Mouse (Mus musculus): ENCODE measurements around the gene Ube2f. TPM values are rescaled to one million over a fixed set of nuclear protein-coding genes. Genes with fewer than 3 reads are reported as not detected.

The Ube2f gene
- polyA plus RNA-seq, 1 experiment from 2014 or later, result 59.2 TPM

GRCm38 (mm10) chr1:91250415-91251147, 477 bp downstream of the Ube2f start:
- H3K9ac ChIP-seq (ENCODE audit: low read depth, low read length), result peak overlapping the region; percentile 89
- H3K36me3 ChIP-seq (ENCODE audit: control insufficient read depth, insufficient read depth, low read length), result no peaks in the 10 kb centered on the region
- H3K9me3 ChIP-seq (ENCODE audit: control insufficient read depth, low read length), result no peaks in the 10 kb centered on the region
- no peak for ATAC-seq
- H3K4me1 ChIP-seq (ENCODE audit: control insufficient read depth, insufficient read depth, low read depth, low read length), result peaks cover 21% of the 10 kb centered on the region
- H3K27ac ChIP-seq (ENCODE audit: low read depth, low read length), result peak overlapping the region; percentile 89
- H3K4me2 ChIP-seq (ENCODE audit: low read length), result peak overlapping the region; percentile 83
- no peaks in the 10 kb centered on the region for H3K27me3 ChIP-seq (replicated peaks; ENCODE audit: control insufficient read depth, insufficient read depth, low read length)
- peak overlapping the region; percentile 90 for H3K4me3 ChIP-seq (ENCODE audit: low read length)
- WGBS, result under 1% methylated on average over 64 of the region's 70 CpGs

DNA sequence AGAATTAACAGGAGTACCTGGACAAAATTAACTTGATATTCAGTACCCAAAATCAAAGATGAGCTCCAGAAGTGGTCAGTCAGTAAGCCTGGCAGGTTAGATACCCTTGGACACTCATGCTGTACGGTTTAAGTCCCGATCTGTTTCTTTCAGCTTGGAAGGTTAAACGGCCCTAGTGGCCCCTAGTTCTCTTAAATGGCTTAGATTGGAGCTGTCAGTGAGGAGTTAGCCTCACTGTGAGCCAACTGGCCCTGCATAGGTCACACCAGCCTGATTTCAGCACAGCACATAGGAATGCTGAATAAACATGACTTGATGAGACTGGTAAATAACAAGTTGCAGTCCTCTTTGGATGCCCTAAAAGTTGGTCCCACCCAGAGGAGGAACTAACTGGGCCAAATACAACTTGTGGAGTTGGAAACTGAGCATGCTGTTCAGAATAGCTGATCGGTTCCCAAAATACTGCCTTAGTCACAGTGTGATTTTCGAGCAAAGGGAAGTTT, 1.1 kb downstream of the Ube2f start:
- H3K4me2 ChIP-seq (ENCODE audit: low read length), result peak overlapping the region; percentile 83
- ATAC-seq, result no peak
- 56% methylated on average over 5 of the region's 5 CpGs for WGBS
- no peaks in the 10 kb centered on the region for H3K27me3 ChIP-seq (replicated peaks; ENCODE audit: control insufficient read depth, insufficient read depth, low read length)
- H3K36me3 ChIP-seq (ENCODE audit: control insufficient read depth, insufficient read depth, low read length), result no peaks in the 10 kb centered on the region
- H3K9ac ChIP-seq (ENCODE audit: low read depth, low read length), result peak overlapping the region; percentile 89
- H3K4me1 ChIP-seq (ENCODE audit: control insufficient read depth, insufficient read depth, low read depth, low read length), result peaks cover 21% of the 10 kb centered on the region
- H3K9me3 ChIP-seq (ENCODE audit: control insufficient read depth, low read length), result no peaks in the 10 kb centered on the region
- H3K27ac ChIP-seq (ENCODE audit: low read depth, low read length), result no peak overlapping the region
- peak overlapping the region; percentile 90 for H3K4me3 ChIP-seq (ENCODE audit: low read length)

DNA sequence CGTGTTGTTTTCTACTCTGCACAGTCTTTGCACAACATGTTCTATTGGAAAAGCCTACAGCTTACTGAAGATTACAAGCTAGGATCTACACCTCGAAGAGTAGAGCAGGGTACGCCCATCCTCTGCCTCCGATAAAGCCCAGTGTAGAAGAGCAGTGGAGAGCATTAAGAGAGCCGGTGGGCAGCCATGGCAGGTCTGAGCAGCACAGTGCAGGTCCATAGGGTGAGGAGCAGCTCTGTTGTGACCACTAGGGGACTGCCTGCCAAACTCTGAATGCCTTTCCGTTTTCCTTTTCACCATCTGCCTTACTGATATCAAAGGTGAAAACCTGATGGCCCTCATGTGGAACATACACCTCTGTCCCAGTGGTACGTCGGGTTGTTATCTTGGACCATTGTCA, 1.8 kb downstream of the Ube2f start:
- WGBS, result 69% methylated on average over 8 of the region's 8 CpGs
- Histone ChIP-seq H3K4me2 (ENCODE audit: low read length) (peak overlapping the region; percentile 14; the same call in 1 of the 2 replicates), H3K4me3 (ENCODE audit: low read length) (no peak overlapping the region), H3K9me3 (ENCODE audit: control insufficient read depth, low read length) (no peaks in the 10 kb centered on the region), H3K27ac (ENCODE audit: low read depth, low read length) (no peak overlapping the region), H3K9ac (ENCODE audit: low read depth, low read length) (no peak overlapping the region), H3K36me3 (ENCODE audit: control insufficient read depth, insufficient read depth, low read length) (no peaks in the 10 kb centered on the region), H3K27me3 (replicated peaks; ENCODE audit: control insufficient read depth, insufficient read depth, low read length) (no peaks in the 10 kb centered on the region), H3K4me1 (ENCODE audit: control insufficient read depth, insufficient read depth, low read depth, low read length) (peaks cover 21% of the 10 kb centered on the region)
- ATAC-seq, result no peak

- H3K9ac ChIP-seq (ENCODE audit: low read depth, low read length), result no peak overlapping the region
- ATAC-seq, result no peak
- H3K9me3 ChIP-seq (ENCODE audit: control insufficient read depth, low read length), result no peaks in the 10 kb centered on the region
These were observed 7.8 kb downstream of the Ube2f start for GRCm38 (mm10) chr1:91257918-91258317.

GRCm38 (mm10) chr1:91259794-91260193, 9.7 kb downstream of the Ube2f start:
- no peak overlapping the region for H3K4me2 ChIP-seq (ENCODE audit: low read length)
- no peak for ATAC-seq
- no peaks in the 10 kb centered on the region for H3K27me3 ChIP-seq (replicated peaks; ENCODE audit: control insufficient read depth, insufficient read depth, low read length)
- no peaks in the 10 kb centered on the region for H3K4me1 ChIP-seq (ENCODE audit: control insufficient read depth, insufficient read depth, low read depth, low read length)
- no peak overlapping the region for H3K27ac ChIP-seq (ENCODE audit: low read depth, low read length)
- H3K9me3 ChIP-seq (ENCODE audit: control insufficient read depth, low read length), result no peaks in the 10 kb centered on the region
- no peak overlapping the region for H3K4me3 ChIP-seq (ENCODE audit: low read length)
- WGBS, result 91% methylated on average over 5 of the region's 5 CpGs
- H3K9ac ChIP-seq (ENCODE audit: low read depth, low read length), result no peak overlapping the region
- no peaks in the 10 kb centered on the region for H3K36me3 ChIP-seq (ENCODE audit: control insufficient read depth, insufficient read depth, low read length)

More at GRCm38 (mm10) chr1:91257918-91258317, 7.8 kb downstream of the Ube2f start:
- Histone ChIP-seq H3K36me3 (ENCODE audit: control insufficient read depth, insufficient read depth, low read length) (no peaks in the 10 kb centered on the region), H3K4me3 (ENCODE audit: low read length) (no peak overlapping the region), H3K4me1 (ENCODE audit: control insufficient read depth, insufficient read depth, low read depth, low read length) (no peaks in the 10 kb centered on the region), H3K4me2 (ENCODE audit: low read length) (no peak overlapping the region), H3K27me3 (replicated peaks; ENCODE audit: control insufficient read depth, insufficient read depth, low read length) (no peaks in the 10 kb centered on the region), H3K27ac (ENCODE audit: low read depth, low read length) (no peak overlapping the region)

DNA sequence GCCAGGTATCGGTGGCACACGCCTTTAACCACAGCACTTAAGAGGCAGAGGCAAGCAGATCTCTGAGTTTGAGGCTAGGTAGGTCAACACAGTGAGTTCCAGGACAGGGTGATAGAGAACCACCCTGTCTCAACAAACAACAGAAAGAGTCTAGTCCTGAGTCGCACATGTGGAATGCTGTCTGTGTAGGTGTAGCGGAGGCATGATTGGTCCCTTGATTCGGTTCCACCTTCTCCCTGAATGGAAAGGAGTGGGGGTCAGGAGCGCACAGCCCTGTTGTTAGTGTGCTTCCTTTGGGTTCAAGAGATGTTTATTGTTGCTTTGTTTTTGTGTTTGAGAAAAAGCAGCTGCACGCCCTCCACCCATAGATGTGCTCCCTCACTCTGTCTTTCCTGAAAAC, 12.4 kb downstream of the Ube2f start:
- no peak overlapping the region for H3K27ac ChIP-seq (ENCODE audit: low read depth, low read length)
- H3K4me3 ChIP-seq (ENCODE audit: low read length), result no peak overlapping the region
- peaks cover 3% of the 10 kb centered on the region; the same call in 1 of the 2 replicates for H3K36me3 ChIP-seq (ENCODE audit: control insufficient read depth, insufficient read depth, low read length)
- H3K4me2 ChIP-seq (ENCODE audit: low read length), result no peak overlapping the region
- WGBS, result 89% methylated on average over 7 of the region's 7 CpGs
- H3K9ac ChIP-seq (ENCODE audit: low read depth, low read length), result no peak overlapping the region
- no peaks in the 10 kb centered on the region for H3K27me3 ChIP-seq (replicated peaks; ENCODE audit: control insufficient read depth, insufficient read depth, low read length)
- H3K4me1 ChIP-seq (ENCODE audit: control insufficient read depth, insufficient read depth, low read depth, low read length), result no peaks in the 10 kb centered on the region
- H3K9me3 ChIP-seq (ENCODE audit: control insufficient read depth, low read length), result no peaks in the 10 kb centered on the region
- no peak for ATAC-seq

GRCm38 (mm10) chr1:91272260-91272659, 22.2 kb downstream of the Ube2f start:
- H3K36me3 ChIP-seq (ENCODE audit: control insufficient read depth, insufficient read depth, low read length), result no peaks in the 10 kb centered on the region
- no peak overlapping the region for H3K4me3 ChIP-seq (ENCODE audit: low read length)
- 85% methylated on average over 2 of the region's 2 CpGs for WGBS
- H3K27ac ChIP-seq (ENCODE audit: low read depth, low read length), result no peak overlapping the region
- no peaks in the 10 kb centered on the region for H3K9me3 ChIP-seq (ENCODE audit: control insufficient read depth, low read length)
- no peaks in the 10 kb centered on the region for H3K27me3 ChIP-seq (replicated peaks; ENCODE audit: control insufficient read depth, insufficient read depth, low read length)
- no peak for ATAC-seq
- no peak overlapping the region for H3K4me2 ChIP-seq (ENCODE audit: low read length)
- H3K9ac ChIP-seq (ENCODE audit: low read depth, low read length), result no peak overlapping the region
- no peaks in the 10 kb centered on the region for H3K4me1 ChIP-seq (ENCODE audit: control insufficient read depth, insufficient read depth, low read depth, low read length)

GRCm38 (mm10) chr1:91276581-91276980, 26.5 kb downstream of the Ube2f start:
- no peaks in the 10 kb centered on the region for H3K9me3 ChIP-seq (ENCODE audit: control insufficient read depth, low read length)
- 96% methylated on average over 4 of the region's 4 CpGs for WGBS
- no peak for ATAC-seq
- H3K36me3 ChIP-seq (ENCODE audit: control insufficient read depth, insufficient read depth, low read length), result peaks cover 22% of the 10 kb centered on the region
- H3K4me3 ChIP-seq (ENCODE audit: low read length), result no peak overlapping the region
- no peaks in the 10 kb centered on the region for H3K27me3 ChIP-seq (replicated peaks; ENCODE audit: control insufficient read depth, insufficient read depth, low read length)
- no peak overlapping the region for H3K27ac ChIP-seq (ENCODE audit: low read depth, low read length)
- H3K4me2 ChIP-seq (ENCODE audit: low read length), result no peak overlapping the region
- H3K4me1 ChIP-seq (ENCODE audit: control insufficient read depth, insufficient read depth, low read depth, low read length), result no peaks in the 10 kb centered on the region
- no peak overlapping the region for H3K9ac ChIP-seq (ENCODE audit: low read depth, low read length)

DNA sequence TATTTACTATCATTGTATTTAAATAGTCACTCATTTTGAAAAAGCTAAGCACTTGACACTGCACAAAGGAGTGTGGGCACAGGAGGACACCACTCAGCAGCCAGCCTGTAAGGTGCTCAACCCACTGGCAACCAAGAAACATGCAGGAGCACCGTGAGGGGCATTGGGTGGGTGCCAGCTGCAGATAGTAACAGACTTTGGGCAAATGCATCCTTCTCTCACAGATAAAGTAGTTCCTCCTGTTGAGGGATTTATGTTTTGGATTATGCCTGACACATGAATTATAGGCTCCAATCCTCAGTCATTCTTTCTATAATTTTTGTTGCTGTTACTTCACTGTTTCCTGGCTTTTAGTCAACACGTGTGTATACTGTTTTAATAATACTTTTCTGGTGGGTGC, 27.4 kb downstream of the Ube2f start:
- WGBS, result 90% methylated on average over 2 of the region's 2 CpGs

More for the DNA sequence above, 27.4 kb downstream of the Ube2f start:
- peaks cover 22% of the 10 kb centered on the region for H3K36me3 ChIP-seq (ENCODE audit: control insufficient read depth, insufficient read depth, low read length)
- H3K9ac ChIP-seq (ENCODE audit: low read depth, low read length), result no peak overlapping the region
- H3K9me3 ChIP-seq (ENCODE audit: control insufficient read depth, low read length), result no peaks in the 10 kb centered on the region
- no peak overlapping the region for H3K27ac ChIP-seq (ENCODE audit: low read depth, low read length)
- no peak overlapping the region for H3K4me3 ChIP-seq (ENCODE audit: low read length)
- no peaks in the 10 kb centered on the region for H3K27me3 ChIP-seq (replicated peaks; ENCODE audit: control insufficient read depth, insufficient read depth, low read length)
- no peak overlapping the region for H3K4me2 ChIP-seq (ENCODE audit: low read length)
- no peak for ATAC-seq
- no peaks in the 10 kb centered on the region for H3K4me1 ChIP-seq (ENCODE audit: control insufficient read depth, insufficient read depth, low read depth, low read length)
